Mouse (Mus musculus): ENCODE data around the gene Nefh. TPM values are rescaled to one million over a fixed set of nuclear protein-coding genes. Genes with fewer than 3 reads are reported as not detected.

Gene Nefh
- polyA plus RNA-seq, 2 experiments, result 0.16 to 0.22 TPM

- Histone ChIP-seq H3K4me3 (ENCODE audit: insufficient read depth in 1 of 2, low read depth in 2 of 2, low read length in 2 of 2) (no peak overlapping the region), H3K36me3 (replicated peaks; ENCODE audit: control insufficient read depth, insufficient read depth, low read depth) (no peaks in the 10 kb centered on the region), H3K9me3 (ENCODE audit: control insufficient read depth, low read length) (no peaks in the 10 kb centered on the region), H3K4me2 (ENCODE audit: low read depth) (no peak overlapping the region; the same call in 1 of the 2 replicates), H3K4me1 (replicated peaks; ENCODE audit: control insufficient read depth in 2 of 2, insufficient read depth in 2 of 2, low read length in 1 of 2) (no peaks in the 10 kb centered on the region), H3K27me3 (ENCODE audit: control insufficient read depth, insufficient read depth, low read length) (peaks cover 57% of the 10 kb centered on the region), H3K9ac (replicated peaks) (no peak overlapping the region), H3K27ac (no peak overlapping the region)
- 38% methylated on average over 13 of the region's 13 CpGs for WGBS (ENCODE audit: insufficient replicate concordance)
- TF ChIP-seq CTCF (IDR thresholded peaks at IDR 0.05; ENCODE audit: low read depth) (no peak), EP300 (IDR thresholded peaks at IDR 0.05; ENCODE audit: low read depth) (no peak)
- no peak for ATAC-seq (ENCODE audit: insufficient read depth)
- DNase-seq (ENCODE audit: low read depth in 3 of 3, low spot score in 3 of 3), result no peak
These were observed 1.3 kb downstream of the Nefh start for GRCm38 (mm10) chr11:4946530-4946929.

- WGBS (ENCODE audit: insufficient replicate concordance), result 64% methylated on average over 5 of the region's 5 CpGs
These were observed 11.6 kb downstream of the Nefh start for GRCm38 (mm10) chr11:4936243-4936642.

GRCm38 (mm10) chr11:4931009-4931601, 16.8 kb downstream of the Nefh start:
- DNase-seq (ENCODE audit: low read depth in 3 of 3, low spot score in 3 of 3), result no peak
- no peak for TF ChIP-seq EP300 (IDR thresholded peaks at IDR 0.05; ENCODE audit: low read depth)
- TF ChIP-seq CTCF (IDR thresholded peaks at IDR 0.05; ENCODE audit: low read depth), result no peak
- no peaks in the 10 kb centered on the region for H3K4me1 ChIP-seq (replicated peaks; ENCODE audit: control insufficient read depth in 2 of 2, insufficient read depth in 2 of 2, low read length in 1 of 2)

More at GRCm38 (mm10) chr11:4936243-4936642, 11.6 kb downstream of the Nefh start:
- TF ChIP-seq CTCF (IDR thresholded peaks at IDR 0.05; ENCODE audit: low read depth), result no peak
- TF ChIP-seq EP300 (IDR thresholded peaks at IDR 0.05; ENCODE audit: low read depth), result no peak
- Histone ChIP-seq H3K27ac (no peak overlapping the region), H3K9me3 (ENCODE audit: control insufficient read depth, low read length) (no peaks in the 10 kb centered on the region), H3K9ac (replicated peaks) (no peak overlapping the region), H3K4me1 (replicated peaks; ENCODE audit: control insufficient read depth in 2 of 2, insufficient read depth in 2 of 2, low read length in 1 of 2) (no peaks in the 10 kb centered on the region), H3K27me3 (ENCODE audit: control insufficient read depth, insufficient read depth, low read length) (no peaks in the 10 kb centered on the region), H3K36me3 (replicated peaks; ENCODE audit: control insufficient read depth, insufficient read depth, low read depth) (no peaks in the 10 kb centered on the region), H3K4me3 (ENCODE audit: insufficient read depth in 1 of 2, low read depth in 2 of 2, low read length in 2 of 2) (no peak overlapping the region), H3K4me2 (ENCODE audit: low read depth) (no peak overlapping the region)
- DNase-seq (ENCODE audit: low read depth in 3 of 3, low spot score in 3 of 3), result no peak
- ATAC-seq (ENCODE audit: insufficient read depth), result no peak

GRCm38 (mm10) chr11:4927224-4927623, 20.6 kb downstream of the Nefh start:
- DNase-seq (ENCODE audit: low read depth in 3 of 3, low spot score in 3 of 3), result no peak
- peaks cover 6% of the 10 kb centered on the region for H3K36me3 ChIP-seq (replicated peaks; ENCODE audit: control insufficient read depth, insufficient read depth, low read depth)
- H3K27ac ChIP-seq, result no peak overlapping the region
- H3K4me2 ChIP-seq (ENCODE audit: low read depth), result no peak overlapping the region
- H3K9ac ChIP-seq (replicated peaks), result no peak overlapping the region
- H3K4me1 ChIP-seq (replicated peaks; ENCODE audit: control insufficient read depth in 2 of 2, insufficient read depth in 2 of 2, low read length in 1 of 2), result no peaks in the 10 kb centered on the region
- no peaks in the 10 kb centered on the region for H3K9me3 ChIP-seq (ENCODE audit: control insufficient read depth, low read length)
- TF ChIP-seq EP300 (IDR thresholded peaks at IDR 0.05; ENCODE audit: low read depth) (no peak), CTCF (IDR thresholded peaks at IDR 0.05; ENCODE audit: low read depth) (no peak)
- no peak for ATAC-seq (ENCODE audit: insufficient read depth)
- H3K4me3 ChIP-seq (ENCODE audit: insufficient read depth in 1 of 2, low read depth in 2 of 2, low read length in 2 of 2), result no peak overlapping the region
- 74% methylated on average over 3 of the region's 3 CpGs for WGBS (ENCODE audit: insufficient replicate concordance)
- H3K27me3 ChIP-seq (ENCODE audit: control insufficient read depth, insufficient read depth, low read length), result no peaks in the 10 kb centered on the region

More at GRCm38 (mm10) chr11:4931009-4931601, 16.8 kb downstream of the Nefh start:
- Histone ChIP-seq H3K36me3 (replicated peaks; ENCODE audit: control insufficient read depth, insufficient read depth, low read depth) (peaks cover 6% of the 10 kb centered on the region), H3K27me3 (ENCODE audit: control insufficient read depth, insufficient read depth, low read length) (no peaks in the 10 kb centered on the region), H3K4me2 (ENCODE audit: low read depth) (no peak overlapping the region), H3K9ac (replicated peaks) (no peak overlapping the region), H3K4me3 (ENCODE audit: insufficient read depth in 1 of 2, low read depth in 2 of 2, low read length in 2 of 2) (no peak overlapping the region), H3K27ac (no peak overlapping the region), H3K9me3 (ENCODE audit: control insufficient read depth, low read length) (no peaks in the 10 kb centered on the region)
- WGBS (ENCODE audit: insufficient replicate concordance), result 67% methylated on average over 1 of the region's 1 CpGs
- ATAC-seq (ENCODE audit: insufficient read depth), result no peak

- Histone ChIP-seq H3K4me1 (replicated peaks; ENCODE audit: control insufficient read depth in 2 of 2, insufficient read depth in 2 of 2, low read length in 1 of 2) (no peaks in the 10 kb centered on the region), H3K9me3 (ENCODE audit: control insufficient read depth, low read length) (no peaks in the 10 kb centered on the region), H3K4me2 (ENCODE audit: low read depth) (no peak overlapping the region), H3K4me3 (ENCODE audit: insufficient read depth in 1 of 2, low read depth in 2 of 2, low read length in 2 of 2) (no peak overlapping the region), H3K27me3 (ENCODE audit: control insufficient read depth, insufficient read depth, low read length) (no peaks in the 10 kb centered on the region), H3K9ac (replicated peaks) (no peak overlapping the region), H3K36me3 (replicated peaks; ENCODE audit: control insufficient read depth, insufficient read depth, low read depth) (no peaks in the 10 kb centered on the region; the same call in none of the 2 replicates), H3K27ac (no peak overlapping the region)
- DNase-seq (ENCODE audit: low read depth in 3 of 3, low spot score in 3 of 3), result no peak
- WGBS (ENCODE audit: insufficient replicate concordance), result 76% methylated on average over 7 of the region's 7 CpGs
- TF ChIP-seq CTCF (IDR thresholded peaks at IDR 0.05; ENCODE audit: low read depth), result no peak
- no peak for TF ChIP-seq EP300 (IDR thresholded peaks at IDR 0.05; ENCODE audit: low read depth)
- ATAC-seq (ENCODE audit: insufficient read depth), result no peak
These were observed 26.1 kb downstream of the Nefh start for GRCm38 (mm10) chr11:4921751-4922150.
